Mouse (Mus musculus) embryonic fibroblast, embryonic 13.5 days (primary cell): ENCODE measurements around the gene Hist1h2bh.

Experiments
- CTCF ChIP-seq: IDR thresholded peaks from 2 replicates; pipeline ENCODE4 v1.5.1; 2011; ENCODE audit warnings: mild to moderate bottlenecking, control low read depth, low read length, moderate library complexity, borderline replicate concordance; ENCODE audit not compliant: insufficient read depth
- POLR2A ChIP-seq: IDR thresholded peaks from 2 replicates; pipeline ENCODE4 v1.6.1; 2011; ENCODE audit warnings: low read depth, mild to moderate bottlenecking, control low read depth, low read length, moderate library complexity

DNA sequence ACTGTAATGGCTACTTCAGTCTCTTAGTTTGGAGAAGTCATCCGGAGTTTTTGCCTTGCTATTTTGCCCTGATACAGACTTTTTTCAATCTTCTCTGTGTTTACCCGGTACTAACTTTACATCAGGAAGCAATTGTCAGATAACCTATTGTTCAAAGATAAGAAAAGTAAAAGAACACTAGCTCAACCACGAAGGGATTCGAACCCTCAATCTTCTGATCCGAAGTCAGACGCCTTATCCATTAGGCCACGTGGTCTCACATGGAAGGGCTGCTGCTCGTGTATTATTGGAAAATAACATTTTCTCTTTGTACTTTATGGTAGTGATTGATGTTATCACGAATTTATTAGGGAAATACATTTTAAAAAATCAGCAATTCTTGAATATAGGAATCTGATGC is 39.4 kb downstream of the Hist1h2bh start:
- TF ChIP-seq POLR2A (no peak), CTCF (no peak)
